Comparison of ENCODE assay signal across 17 mouse cellular contexts in the genomic region with DNA sequence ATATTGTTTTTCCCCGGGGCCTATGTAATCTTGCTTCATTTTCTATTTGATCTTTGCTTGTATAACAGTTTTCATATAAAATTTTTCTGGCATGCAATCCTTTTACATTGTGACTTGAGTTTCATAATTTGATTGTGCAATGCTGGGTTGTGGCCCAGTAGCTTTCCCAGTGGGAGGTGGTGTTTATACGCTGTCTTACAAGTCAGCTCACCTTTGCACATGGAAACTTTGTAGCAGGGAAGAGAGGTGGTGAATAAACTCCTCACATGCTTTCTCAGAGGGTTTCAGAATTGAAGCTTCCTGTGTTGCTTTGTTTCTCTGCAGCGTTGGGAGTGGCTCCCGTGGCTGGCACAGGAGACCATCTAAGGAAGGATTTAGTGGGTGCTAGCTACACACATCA. TPM values are rescaled to one million over a fixed set of nuclear protein-coding genes. Genes with fewer than 3 reads are reported as not detected.
DNase-seq lines count a peak whose midpoint lies in the region; ATAC-seq and TF ChIP-seq lines count a peak whose summit lies in the region.
"Had no signal": no experiment of that assay in that cellular context is flagged by ENCODE, and none has a peak within 500 bp of the region (broad histone marks: within the 10 kb centered on the region; RNA-seq: fewer than 3 reads in every experiment).

No protein-coding gene starts in this region.

- H3K27ac ChIP-seq in embryonic facial prominence, embryonic 12.5 days, result 0 out of 2 replicates have a peak overlapping the region, but pooled peaks have one; percentile 11
- H3K27ac ChIP-seq in embryonic facial prominence, embryonic 10.5 days (replicated peaks), result no peak overlapping the region
- H3K27ac ChIP-seq: forebrain, embryonic 10.5 days; intestine, embryonic 15.5 days; liver, embryonic 14.5 days had no signal

- H3K4me1 ChIP-seq in embryonic facial prominence, embryonic 12.5 days, result no peaks in the 10 kb centered on the region
- H3K4me1 ChIP-seq in embryonic facial prominence, embryonic 10.5 days, result no peaks in the 10 kb centered on the region
- H3K4me1 ChIP-seq in lung, adult 2 months (ENCODE audit: control insufficient read depth, insufficient read depth, low read length), result peaks cover 11% of the 10 kb centered on the region
- H3K4me1 ChIP-seq: forebrain, embryonic 10.5 days had no signal

- WGBS in embryonic facial prominence, embryonic 12.5 days, result 86% methylated on average over 4 of the region's 4 CpGs
- 90% methylated on average over 4 of the region's 4 CpGs for WGBS in embryonic facial prominence, embryonic 10.5 days
- 45% methylated on average over 4 of the region's 4 CpGs for WGBS in lung, adult 2 months

- no peak for ATAC-seq in embryonic facial prominence, embryonic 12.5 days (ENCODE audit: insufficient number of reproducible peaks, insufficient read depth, low FRiP score, low TSS enrichment)
- no peak for ATAC-seq in CD4-positive, CD25-positive, alpha-beta regulatory T cell, adult 4 months
- no peak for ATAC-seq in erythroid progenitor cell, adult 5-6 weeks (replicated peaks; ENCODE audit: low FRiP score, poor library complexity, severe bottlenecking)
- ATAC-seq: intestine, embryonic 15.5 days had no signal

- H3K4me2 ChIP-seq in embryonic facial prominence, embryonic 12.5 days (replicated peaks), result no peak overlapping the region
- H3K4me2 ChIP-seq: heart, embryonic 12.5 days; intestine, embryonic 15.5 days had no signal

- no peaks in the 10 kb centered on the region for H3K9me3 ChIP-seq in embryonic facial prominence, embryonic 12.5 days
- H3K9me3 ChIP-seq in embryonic facial prominence, embryonic 10.5 days, result no peaks in the 10 kb centered on the region
- H3K9me3 ChIP-seq: forebrain, embryonic 10.5 days; G1E; heart, embryonic 12.5 days; intestine, embryonic 15.5 days had no signal

- H3K9ac ChIP-seq in embryonic facial prominence, embryonic 12.5 days, result no peak overlapping the region
- H3K9ac ChIP-seq: heart, embryonic 12.5 days; intestine, embryonic 15.5 days; liver, embryonic 14.5 days had no signal

- no peak for TF ChIP-seq POLR2A in lung, adult 2 months (IDR thresholded peaks at IDR 0.05; ENCODE audit: borderline replicate concordance, extremely low read depth, low read depth, low read length)

- no peak overlapping the region for H3K4me3 ChIP-seq in embryonic facial prominence, embryonic 12.5 days
- H3K4me3 ChIP-seq in embryonic facial prominence, embryonic 10.5 days, result no peak overlapping the region
- no peak overlapping the region for H3K4me3 ChIP-seq in lung, adult 2 months (replicated peaks; ENCODE audit: extremely low read depth, low read depth, low read length)
- H3K4me3 ChIP-seq: forebrain, embryonic 10.5 days; heart, embryonic 12.5 days; intestine, embryonic 15.5 days had no signal

- peaks cover 59% of the 10 kb centered on the region for H3K36me3 ChIP-seq in embryonic facial prominence, embryonic 12.5 days
- peaks cover 95% of the 10 kb centered on the region for H3K36me3 ChIP-seq in embryonic facial prominence, embryonic 10.5 days (replicated peaks)

- no peaks in the 10 kb centered on the region for H3K27me3 ChIP-seq in embryonic facial prominence, embryonic 12.5 days
- H3K27me3 ChIP-seq in embryonic facial prominence, embryonic 10.5 days (replicated peaks; ENCODE audit: low read depth, poor library complexity, severe bottlenecking), result no peaks in the 10 kb centered on the region
- H3K27me3 ChIP-seq: heart, embryonic 12.5 days; intestine, embryonic 15.5 days had no signal

- TF ChIP-seq CTCF in lung, adult 2 months (IDR thresholded peaks at IDR 0.05; ENCODE audit: insufficient read depth, low read length), result no peak

- no peak for DNase-seq in embryonic facial prominence, embryonic 10.5 days (ENCODE audit: low spot score)
- peak; percentile 48 for DNase-seq in urinary bladder, postnatal 14 days (ENCODE audit: low spot score)
- no peak for DNase-seq in urinary bladder, postnatal 25 days (ENCODE audit: low spot score)
- peak; percentile 31 for DNase-seq in lung, adult 2 months
- no peak for DNase-seq in ovary, postnatal 36 days (ENCODE audit: low spot score)
- DNase-seq: B cell, adult 2 months; kidney, postnatal 4 days; right cerebral cortex, postnatal 25 days had no signal

RNA-seq across cellular contexts. Expression of gene Trit1, which starts 28.4 kb away (rescaled TPM):
- polyA plus RNA-seq in embryonic facial prominence, embryonic 12.5 days (2016; fragmentation: Nextera tagmentation; extraction: Ambion mirVana), result 21.3 and 23.4 TPM in 2 replicates
- polyA plus RNA-seq in embryonic facial prominence, embryonic 10.5 days (2016; fragmentation: Nextera tagmentation; extraction: Ambion mirVana), result 19.0 and 21.6 TPM in 2 replicates
- polyA plus RNA-seq in lung, adult 2 months (2012; rRNA removed), result 4.2 and 4.5 TPM in 2 replicates
- polyA plus RNA-seq in CD4-positive, CD25-positive, alpha-beta regulatory T cell, adult 4 months (2017; shearing (Covaris generic)), result 10 to 100 TPM; 16.0 to 21.2 TPM
- 1.3 and 3.6 TPM in 2 replicates for total RNA-seq in erythroid progenitor cell, adult 5-6 weeks (2015; ENCODE audit: low replicate concordance)
- 6.0 and 9.9 TPM in 2 replicates for total RNA-seq in erythroid progenitor cell, adult 5-6 weeks (2017; ENCODE audit: low replicate concordance)

RNA-seq across cellular contexts. Expression of gene Mycl, which starts 49.4 kb away (rescaled TPM):
- 46.4 and 51.5 TPM in 2 replicates for polyA plus RNA-seq in embryonic facial prominence, embryonic 12.5 days (2016; fragmentation: Nextera tagmentation; extraction: Ambion mirVana)
- 33.6 and 43.0 TPM in 2 replicates for polyA plus RNA-seq in embryonic facial prominence, embryonic 10.5 days (2016; fragmentation: Nextera tagmentation; extraction: Ambion mirVana)
- 8.1 and 11.7 TPM in 2 replicates for polyA plus RNA-seq in lung, adult 2 months (2012; rRNA removed)
- polyA plus RNA-seq in CD4-positive, CD25-positive, alpha-beta regulatory T cell, adult 4 months (2017; shearing (Covaris generic)), result not detected
- not detected in 2 replicates for total RNA-seq in erythroid progenitor cell, adult 5-6 weeks (2015; ENCODE audit: low replicate concordance)
- not detected in 2 replicates for total RNA-seq in erythroid progenitor cell, adult 5-6 weeks (2017; ENCODE audit: low replicate concordance)
- total RNA-seq: hematopoietic stem cell, adult 5-6 weeks had no signal
- polyA plus RNA-seq: G1E had no signal

Comparison
In these comparisons a context has a peak if more than half of its experiments do, and no peak if none do; other contexts are left out.
1. DNase-seq: peak in urinary bladder, postnatal 14 days (single experiment) and lung, adult 2 months (single experiment); none in embryonic facial prominence, embryonic 10.5 days (single experiment), urinary bladder, postnatal 25 days (single experiment) and ovary, postnatal 36 days (single experiment).